Mouse (Mus musculus) heart, embryonic 12.5 days (tissue): ENCODE results near the gene Eef1akmt4. TPM values are rescaled to one million over a fixed set of nuclear protein-coding genes. Genes with fewer than 3 reads are reported as not detected.

Experiments
- microRNA counts: library from miRNA; unstranded; fragments of <30 nt; microRNA quantifications from one replicate; lab custom pipeline; 2017
- microRNA-seq: library from miRNA; unstranded; fragments of <30 nt; microRNA quantifications from one replicate; pipeline ENCODE4, GENCODE M21; 2017
- polyA plus RNA-seq: library from polyadenylated mRNA; unstranded; fragments of >200 nt; fragmentation: Nextera tagmentation; extraction: Ambion mirVana; gene quantifications from 2 replicates; pipeline ENCODE4 v1.2.1, GENCODE M21; 2016

Gene Eef1akmt4
- polyA plus RNA-seq, 1 experiment from 2014 or later = 20.1 TPM

MicroRNA genes within 50 kb of the gene (microRNA counts, 519-probe panel; counts per million panel counts)
- 4,212 counts per million, percentile 37 among the panel's probes with 10 or more counts for microRNA mmu-miR-1224 (lab: Ali Mortazavi, UCI)

Small RNA genes lying within 50 kb of the gene (microRNA-seq; reads per million reads assigned to microRNA genes)
- gene Mir1224 = not detected

Other genes with a start within 250 kb of the Eef1akmt4 start
- 86.0 and 94.9 TPM in 2 replicates for gene Abcc5, start 185.2 kb upstream of the Eef1akmt4 start, polyA plus RNA-seq
- 89.6 and 94.4 TPM in 2 replicates for gene Eif2b5, start 112.8 kb upstream of the Eef1akmt4 start, polyA plus RNA-seq
- gene Dvl3, start 94.6 kb upstream of the Eef1akmt4 start, polyA plus RNA-seq = 31.1 and 34.1 TPM in 2 replicates
- gene Ap2m1, start 76.1 kb upstream of the Eef1akmt4 start, polyA plus RNA-seq = 487 and 490 TPM in 2 replicates
- 55.2 and 55.4 TPM in 2 replicates for gene Abcf3, start 63.0 kb upstream of the Eef1akmt4 start, polyA plus RNA-seq
- 0.43 and 0.53 TPM in 2 replicates for gene Vwa5b2, start 22.1 kb upstream of the Eef1akmt4 start, polyA plus RNA-seq
- 0.62 TPM in 1 of 2 replicates, not detected in the other for gene Gm49333, start within 50 bp of the Eef1akmt4 start, polyA plus RNA-seq
- 31.7 and 32.4 TPM in 2 replicates for gene Alg3, start 142 bp downstream of the Eef1akmt4 start, polyA plus RNA-seq
- gene Camk2n2, start 9.7 kb downstream of the Eef1akmt4 start, polyA plus RNA-seq = 0.43 and 0.58 TPM in 2 replicates
- 0.55 and 1.2 TPM in 2 replicates for gene Ece2, start 18.2 kb downstream of the Eef1akmt4 start, polyA plus RNA-seq
- gene Psmd2, start 40.1 kb downstream of the Eef1akmt4 start, polyA plus RNA-seq = 286 and 288 TPM in 2 replicates
- 169 and 179 TPM in 2 replicates for gene Eif4g1, start 56.7 kb downstream of the Eef1akmt4 start, polyA plus RNA-seq
- 4.0 and 5.2 TPM in 2 replicates for gene Fam131a, start 81.6 kb downstream of the Eef1akmt4 start, polyA plus RNA-seq
- gene Polr2h, start 106.1 kb downstream of the Eef1akmt4 start, polyA plus RNA-seq = 45.0 and 50.5 TPM in 2 replicates
- 6.2 and 7.0 TPM in 2 replicates for gene Clcn2, start 106.2 kb downstream of the Eef1akmt4 start, polyA plus RNA-seq
- gene Chrd, start 121.5 kb downstream of the Eef1akmt4 start, polyA plus RNA-seq = 0.54 and 0.94 TPM in 2 replicates
- gene Thpo, start 122.9 kb downstream of the Eef1akmt4 start, polyA plus RNA-seq = 0.14 and 0.22 TPM in 2 replicates